Mouse (Mus musculus): Measurements from ENCODE around the gene Srrm3.

DNA sequence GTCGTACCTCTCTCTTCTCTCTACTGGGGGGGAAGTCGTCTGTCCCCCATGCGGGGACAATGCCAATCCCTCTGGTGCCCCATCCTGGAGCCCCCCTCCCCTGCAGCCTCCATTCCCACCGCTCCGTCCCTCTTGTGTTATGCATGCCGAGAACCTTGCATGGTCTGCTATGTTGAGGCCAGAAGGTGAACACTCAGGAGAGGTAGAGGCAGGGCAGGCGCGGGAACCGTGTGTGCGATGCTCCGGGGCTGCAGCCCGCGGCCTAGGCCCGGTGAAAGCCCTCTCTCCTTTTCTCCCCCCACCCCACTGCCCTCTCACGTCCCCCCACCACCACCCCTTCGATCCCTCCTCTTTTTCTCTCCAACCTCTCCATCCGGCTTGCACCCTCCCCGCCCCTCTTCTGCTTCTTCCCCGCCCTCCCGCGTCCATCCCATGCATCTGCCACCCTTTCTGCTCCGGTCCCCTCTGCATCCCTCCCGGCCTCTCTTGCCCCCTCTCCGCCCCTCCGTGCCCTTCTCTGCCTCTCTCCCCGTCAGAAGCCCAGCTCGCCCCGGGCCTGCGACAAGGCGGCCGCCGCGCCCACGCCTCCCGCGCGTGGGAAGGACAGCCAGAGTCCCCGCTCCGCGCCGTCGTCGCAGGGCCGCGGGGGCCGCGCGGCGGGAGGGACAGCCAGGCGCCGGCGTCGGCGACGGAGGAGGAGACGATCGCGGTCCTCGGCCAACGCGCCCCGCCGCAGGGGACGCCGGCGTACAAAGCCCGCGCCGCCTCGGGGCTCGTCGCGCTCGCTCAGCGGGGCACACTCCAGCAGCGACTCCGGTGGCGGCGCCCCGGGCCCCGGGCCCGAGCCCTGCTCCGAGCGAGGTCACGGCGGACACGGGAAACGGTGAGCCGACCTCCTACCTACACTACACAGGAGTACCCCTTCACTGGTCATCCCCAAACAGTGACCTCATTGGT lies 61.2 kb downstream of the Srrm3 start:
- no peak for TF ChIP-seq CTCF (IDR thresholded peaks at IDR 0.05; ENCODE audit: control insufficient read depth, insufficient read depth, insufficient replicate concordance, low read depth, low read length)
- TF ChIP-seq POLR2A (IDR thresholded peaks at IDR 0.05; ENCODE audit: control insufficient read depth, low read depth, low read length) = no peak
